Mouse (Mus musculus) cerebellum, adult 2 months (tissue): ENCODE data around the gene Faap100.

Source experiments
- CTCF ChIP-seq: fragments of 200-500 bp; IDR thresholded peaks from 2 replicates; pipeline ENCODE4 v1.5.1; 2011; ENCODE audit warnings: low read depth, mild to moderate bottlenecking, control low read depth, low read length, moderate library complexity, borderline replicate concordance; ENCODE audit not compliant: insufficient read depth
- POLR2A ChIP-seq: fragments of 200-500 bp; IDR thresholded peaks from 2 replicates; pipeline ENCODE4 v1.6.1; 2011; ENCODE audit warnings: low read length, control low read depth, borderline replicate concordance; ENCODE audit not compliant: insufficient read depth

DNA sequence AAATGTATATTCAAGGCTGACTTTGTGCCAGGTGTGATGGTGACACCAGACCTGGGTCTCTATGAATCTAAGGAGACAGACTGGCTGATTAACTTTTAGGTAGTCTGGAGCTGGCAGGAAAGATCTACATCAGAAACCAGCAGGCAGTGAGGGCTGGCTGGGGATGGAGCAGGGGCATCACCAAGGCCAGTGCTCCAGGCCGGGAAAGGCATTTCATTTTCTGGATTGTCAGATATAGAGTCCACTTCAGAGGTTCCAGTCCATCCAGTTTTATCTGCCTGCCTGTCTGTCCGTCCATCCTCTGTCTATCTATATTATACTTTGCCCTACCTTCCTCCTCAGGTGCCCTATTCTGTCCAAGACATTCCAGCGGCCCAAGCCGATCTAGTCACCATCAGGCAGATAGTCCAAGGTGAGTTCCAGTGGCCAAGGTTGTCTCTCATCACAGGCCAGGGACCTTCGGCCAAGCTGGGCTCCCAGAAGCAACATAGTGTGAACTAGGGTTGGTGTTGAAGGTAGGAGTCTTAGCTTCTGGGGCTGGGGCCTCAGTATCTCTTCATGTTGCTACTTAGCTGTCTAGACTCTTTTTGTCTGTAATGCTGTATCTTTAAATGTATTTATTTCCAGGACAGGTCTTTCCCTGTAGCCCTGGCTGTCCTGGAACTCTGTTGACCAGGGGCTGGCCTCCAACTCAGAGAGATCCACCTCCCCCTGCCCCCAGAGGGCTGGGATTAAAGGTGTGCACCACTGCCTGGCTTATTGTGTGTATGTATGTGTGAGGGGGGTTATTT, 34.9 kb downstream of the Faap100 start:
- TF ChIP-seq CTCF (no peak), POLR2A (no peak)
